15 mouse cellular contexts compared by ENCODE assay signal in the genomic region with DNA sequence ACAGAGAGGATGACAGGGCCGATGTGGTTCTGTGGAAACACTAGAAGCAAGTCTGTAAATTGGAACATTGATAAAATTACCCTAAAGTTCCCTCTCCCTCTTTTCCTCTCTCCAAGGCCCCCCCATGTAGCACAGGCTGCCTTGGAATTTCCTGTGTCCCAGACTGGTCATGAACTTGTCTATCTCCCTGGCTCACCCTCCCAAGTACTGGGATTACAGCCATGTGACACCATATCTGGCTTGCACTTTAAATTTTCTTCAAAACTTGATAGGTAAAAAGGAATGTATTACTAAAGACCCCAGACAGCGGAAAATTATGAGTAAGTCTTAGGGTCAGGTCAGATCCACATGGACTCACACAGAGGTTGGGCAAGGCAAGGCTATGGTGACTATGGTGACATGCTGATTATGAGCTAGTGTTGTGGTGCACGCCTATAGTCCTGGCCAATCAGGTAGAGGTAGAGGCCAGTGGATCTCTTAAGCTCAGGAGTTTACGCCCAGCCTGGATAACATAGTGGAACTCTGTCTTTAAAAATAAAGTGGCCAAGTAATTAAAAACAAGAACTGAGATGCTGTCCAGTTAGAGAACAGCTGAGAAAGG.
A peak's percentile ranks its signal among the peaks of the same experiment; 100 is the strongest.
DNase-seq lines count a peak whose midpoint lies in the region; ATAC-seq and TF ChIP-seq lines count a peak whose summit lies in the region.
"Had no signal": no experiment of that assay in that cellular context is flagged by ENCODE, and none has a peak within 500 bp of the region (broad histone marks: within the 10 kb centered on the region; RNA-seq: fewer than 3 reads in every experiment).

No protein-coding gene starts in this region.

- H3K27me3 ChIP-seq in lung, postnatal 0 days (replicated peaks; ENCODE audit: insufficient read depth, low read length) = no peaks in the 10 kb centered on the region
- H3K27me3 ChIP-seq in liver, embryonic 11.5 days (replicated peaks; ENCODE audit: control insufficient read depth, insufficient read depth, low read length) = no peaks in the 10 kb centered on the region
- no peaks in the 10 kb centered on the region for H3K27me3 ChIP-seq in midbrain, embryonic 14.5 days (ENCODE audit: control insufficient read depth, insufficient read depth, low read length)
- H3K27me3 ChIP-seq: embryonic facial prominence, embryonic 15.5 days; heart, embryonic 13.5 days had no signal

- DNase-seq in gastrocnemius, adult 2 months = no peak
- DNase-seq in gastrocnemius, postnatal 25 days = no peak
- DNase-seq in lung, postnatal 0 days (ENCODE audit: low spot score) = peak; percentile 12
- DNase-seq in lung, postnatal 14 days = no peak
- DNase-seq in liver, embryonic 11.5 days (ENCODE audit: low spot score) = no peak
- no peak for DNase-seq in midbrain, embryonic 14.5 days
- no peak for DNase-seq in thymus, adult 18-20 months
- DNase-seq in cerebellum, postnatal 36 days = no peak
- DNase-seq: adrenal gland, postnatal 14 days; lung, adult 18-20 months; right cerebral cortex, postnatal 14 days had no signal

- no peak overlapping the region for H3K4me3 ChIP-seq in gastrocnemius, adult 2 months
- H3K4me3 ChIP-seq in lung, postnatal 0 days (ENCODE audit: low read depth, low read length) = no peak overlapping the region
- no peak overlapping the region for H3K4me3 ChIP-seq in liver, embryonic 11.5 days (ENCODE audit: low read depth, low read length)
- no peak overlapping the region for H3K4me3 ChIP-seq in midbrain, embryonic 14.5 days (replicated peaks; ENCODE audit: low read depth, low read length)
- H3K4me3 ChIP-seq: embryonic facial prominence, embryonic 15.5 days; heart, embryonic 13.5 days; myocyte had no signal

- no peak overlapping the region for H3K4me2 ChIP-seq in lung, postnatal 0 days (replicated peaks; ENCODE audit: low read depth, low read length)
- H3K4me2 ChIP-seq in liver, embryonic 11.5 days = no peak overlapping the region
- no peak overlapping the region for H3K4me2 ChIP-seq in midbrain, embryonic 14.5 days (ENCODE audit: low read length)
- H3K4me2 ChIP-seq: embryonic facial prominence, embryonic 15.5 days; heart, embryonic 13.5 days had no signal

- peak; percentile 38 for ATAC-seq in lung, postnatal 0 days
- ATAC-seq in liver, embryonic 11.5 days (replicated peaks; ENCODE audit: low FRiP score) = peak; percentile 87
- ATAC-seq in midbrain, embryonic 14.5 days (ENCODE audit: low FRiP score, low TSS enrichment) = no peak
- ATAC-seq: hindbrain, postnatal 0 days had no signal

- WGBS in lung, postnatal 0 days = 88% methylated on average over 4 of the region's 4 CpGs
- 80% methylated on average over 4 of the region's 4 CpGs for WGBS in liver, embryonic 11.5 days
- WGBS in midbrain, embryonic 14.5 days = 87% methylated on average over 4 of the region's 4 CpGs

- H3K4me1 ChIP-seq in lung, postnatal 0 days (ENCODE audit: insufficient read depth, low read depth, low read length) = no peaks in the 10 kb centered on the region; the same call in 1 of the 2 replicates
- H3K4me1 ChIP-seq in liver, embryonic 11.5 days (replicated peaks; ENCODE audit: control insufficient read depth, insufficient read depth, low read length) = 0 out of 2 replicates have a peak, but pooled peaks cover 5% of the 10 kb centered on the region
- H3K4me1 ChIP-seq in midbrain, embryonic 14.5 days (ENCODE audit: control insufficient read depth, insufficient read depth, low read length) = peaks cover 21% of the 10 kb centered on the region

- H3K27ac ChIP-seq in gastrocnemius, adult 2 months = peak overlapping the region; percentile 80; the same call in 1 of the 2 replicates
- no peak overlapping the region for H3K27ac ChIP-seq in lung, postnatal 0 days (ENCODE audit: low read length)
- H3K27ac ChIP-seq in liver, embryonic 11.5 days (ENCODE audit: low read depth, low read length) = no peak overlapping the region
- H3K27ac ChIP-seq in midbrain, embryonic 14.5 days (replicated peaks; ENCODE audit: low read depth, low read length) = no peak overlapping the region
- H3K27ac ChIP-seq: embryonic facial prominence, embryonic 15.5 days; hindbrain, postnatal 0 days had no signal

- H3K9me3 ChIP-seq in lung, postnatal 0 days (ENCODE audit: low read length) = no peaks in the 10 kb centered on the region
- H3K9me3 ChIP-seq in liver, embryonic 11.5 days (ENCODE audit: control insufficient read depth, low read length) = no peaks in the 10 kb centered on the region
- H3K9me3 ChIP-seq in midbrain, embryonic 14.5 days (ENCODE audit: control insufficient read depth, low read length) = no peaks in the 10 kb centered on the region
- H3K9me3 ChIP-seq: embryonic facial prominence, embryonic 15.5 days; heart, embryonic 13.5 days had no signal

- intact Hi-C loops in gastrocnemius, adult 2 months (cut with DNase I) = loop anchor here (10.0 kb wide), 1 partner anchor 395 kb away; no protein-coding TSS in a partner anchor

- TF ChIP-seq EP300 in lung, postnatal 0 days (IDR thresholded peaks at IDR 0.05) = no peak

- H3K36me3 ChIP-seq in lung, postnatal 0 days (ENCODE audit: insufficient read depth, low read length) = no peaks in the 10 kb centered on the region
- H3K36me3 ChIP-seq in liver, embryonic 11.5 days (ENCODE audit: control insufficient read depth, insufficient read depth, low read length) = no peaks in the 10 kb centered on the region
- no peaks in the 10 kb centered on the region for H3K36me3 ChIP-seq in midbrain, embryonic 14.5 days (ENCODE audit: control insufficient read depth, insufficient read depth, low read length)
- H3K36me3 ChIP-seq: embryonic facial prominence, embryonic 15.5 days; heart, embryonic 13.5 days had no signal

- no peak for TF ChIP-seq CTCF in gastrocnemius, adult 2 months (IDR thresholded peaks at IDR 0.05)
- no peak for TF ChIP-seq CTCF in lung, postnatal 0 days (IDR thresholded peaks at IDR 0.05)

- no peak overlapping the region for H3K9ac ChIP-seq in lung, postnatal 0 days (replicated peaks; ENCODE audit: low read depth)
- no peak overlapping the region for H3K9ac ChIP-seq in liver, embryonic 11.5 days (ENCODE audit: low read depth, low read length)
- H3K9ac ChIP-seq in midbrain, embryonic 14.5 days (replicated peaks; ENCODE audit: low read length) = no peak overlapping the region
- H3K9ac ChIP-seq: embryonic facial prominence, embryonic 15.5 days; heart, embryonic 13.5 days had no signal
